Mouse (Mus musculus) heart, adult 2 months (tissue): ENCODE data around the gene Prickle1. TPM values are rescaled to one million over a fixed set of nuclear protein-coding genes. Genes with fewer than 3 reads are reported as not detected.
A peak's percentile ranks its signal among the peaks of the same experiment; 100 is the strongest.

ENCODE experiments used
- DNase-seq, 2 experiments: peaks; one replicate each; pipeline ENCODE4 v3.0.0; 2021
- H3K27ac ChIP-seq: fragments of 200-600 bp; 2 replicates; pipeline ENCODE4 v1.8.1; 2022
- H3K27me3 ChIP-seq: fragments of 200-500 bp; 2 replicates; pipeline ENCODE4 v1.6.1; 2012; ENCODE audit warnings: mild to moderate bottlenecking, low read length, inconsistent platforms, mixed read lengths; ENCODE audit not compliant: control insufficient read depth, insufficient read depth
- H3K36me3 ChIP-seq: fragments of 200-500 bp; 2 replicates; pipeline ENCODE4 v1.6.1; 2012; ENCODE audit warnings: low read length, inconsistent platforms; ENCODE audit not compliant: control insufficient read depth, insufficient read depth
- H3K4me1 ChIP-seq: fragments of 200-500 bp; 2 replicates; pipeline ENCODE4 v1.6.1; 2011; ENCODE audit warnings: low read length; ENCODE audit not compliant: control insufficient read depth, insufficient read depth
- H3K4me3 ChIP-seq: fragments of 200-600 bp; 2 replicates; pipeline ENCODE4 v1.8.1; 2022
- H3K79me2 ChIP-seq: fragments of 200-500 bp; replicated peaks from 2 replicates; pipeline ENCODE4 v1.6.1; 2012; ENCODE audit warnings: mild to moderate bottlenecking, inconsistent platforms, low read length, moderate library complexity, mixed read lengths; ENCODE audit not compliant: control insufficient read depth, insufficient read depth
- H3K9ac ChIP-seq: fragments of 200-500 bp; 2 replicates; pipeline ENCODE4 v1.6.1; 2012; ENCODE audit warnings: low read depth, mild to moderate bottlenecking, control low read depth, inconsistent platforms, low read length, mixed read lengths
- CTCF ChIP-seq: fragments of 200-600 bp; IDR thresholded peaks from 2 replicates; pipeline ENCODE4 v1.8.1; 2022; ENCODE audit warnings: antibody characterized with exemption, mild to moderate bottlenecking, moderate library complexity
- EP300 ChIP-seq: fragments of 200-500 bp; IDR thresholded peaks from 2 replicates; pipeline ENCODE4 v1.6.1; 2011; ENCODE audit warnings: low read depth, low read length, control low read depth; ENCODE audit not compliant: insufficient read depth
- POLR2A ChIP-seq: fragments of 200-500 bp; IDR thresholded peaks from 2 replicates; pipeline ENCODE4 v1.6.1; 2011; ENCODE audit warnings: mild to moderate bottlenecking, low read depth, low read length, control low read depth; ENCODE audit not compliant: insufficient read depth
- WGBS: fragments of 180-500 bp; shearing (Covaris S2); methylation state at CpG from one replicate; pipeline ENCODE4 v1.1.7; 2018; 5-methylcytosine and 5-hydroxymethylcytosine counted together
- intact Hi-C: fragments of 180-260 bp; cut with DNase I; formaldehyde crosslinking; loops from one replicate; pipeline ENCODE4 v1.15.1; 2025
- polyA plus RNA-seq: library from polyadenylated mRNA; depleted of rRNA; stranded (reverse); fragments of >200 nt; gene quantifications from 2 replicates; pipeline ENCODE4 v1.2.3, GENCODE M21; 2012
- total RNA-seq, 2 experiments: library from RNA; stranded (reverse); gene quantifications; 2 replicates each; pipeline ENCODE4 v1.2.3; 2021

The Prickle1 gene
- total and polyA plus RNA-seq, 3 experiments = 8.6 to 18.6 (median 11.2) TPM

GRCm38 (mm10) chr15:93568911-93569310 lies 26.8 kb downstream of the Prickle1 start:
- no peak overlapping the region for H3K27ac ChIP-seq
- 79% methylated on average over 3 of the region's 3 CpGs for WGBS
- H3K4me1 ChIP-seq = peaks cover 5% of the 10 kb centered on the region
- no peak for DNase-seq
- H3K79me2 ChIP-seq = peaks cover 2% of the 10 kb centered on the region
- intact Hi-C loops = no loop called here
- H3K27me3 ChIP-seq = no peaks in the 10 kb centered on the region
- H3K4me3 ChIP-seq = no peak overlapping the region
- H3K9ac ChIP-seq = no peak overlapping the region
- no peak for TF ChIP-seq EP300
- no peak for TF ChIP-seq CTCF
- TF ChIP-seq POLR2A = no peak
- no peaks in the 10 kb centered on the region; the same call in 1 of the 2 replicates for H3K36me3 ChIP-seq

- 42% methylated on average over 14 of the region's 14 CpGs for WGBS
- intact Hi-C loops = no loop called here
- H3K79me2 ChIP-seq = peaks cover 2% of the 10 kb centered on the region
- no peak overlapping the region for H3K27ac ChIP-seq
- no peaks in the 10 kb centered on the region for H3K27me3 ChIP-seq
- no peak overlapping the region for H3K9ac ChIP-seq
- H3K4me3 ChIP-seq = no peak overlapping the region; the same call in 1 of the 2 replicates
- peak; percentile 28 to 54 for DNase-seq
- TF ChIP-seq POLR2A (no peak), CTCF (no peak), EP300 (no peak)
- peaks cover 5% of the 10 kb centered on the region for H3K4me1 ChIP-seq
- H3K36me3 ChIP-seq = no peaks in the 10 kb centered on the region; the same call in 1 of the 2 replicates
Measured at GRCm38 (mm10) chr15:93567546-93568307, 28.0 kb downstream of the Prickle1 start.

- H3K27ac ChIP-seq = no peak overlapping the region
- no peak for DNase-seq
- no peak overlapping the region for H3K4me3 ChIP-seq
- no peaks in the 10 kb centered on the region for H3K27me3 ChIP-seq
- no peaks in the 10 kb centered on the region for H3K36me3 ChIP-seq
- no peak overlapping the region for H3K9ac ChIP-seq
- peaks cover 12% of the 10 kb centered on the region for H3K4me1 ChIP-seq
- H3K79me2 ChIP-seq = peaks cover 2% of the 10 kb centered on the region
- intact Hi-C loops = no loop called here
- no peak for TF ChIP-seq CTCF
- no peak for TF ChIP-seq POLR2A
- TF ChIP-seq EP300 = no peak
- 45% methylated on average over 5 of the region's 5 CpGs for WGBS
Measured at GRCm38 (mm10) chr15:93563491-93563890, 32.2 kb downstream of the Prickle1 start.

GRCm38 (mm10) chr15:93561540-93561939 lies 34.2 kb downstream of the Prickle1 start:
- 26% methylated on average over 6 of the region's 6 CpGs for WGBS
- peaks cover 7% of the 10 kb centered on the region for H3K4me1 ChIP-seq
- no peaks in the 10 kb centered on the region for H3K79me2 ChIP-seq
- H3K4me3 ChIP-seq = no peak overlapping the region
- H3K27ac ChIP-seq = no peak overlapping the region
- no peaks in the 10 kb centered on the region for H3K27me3 ChIP-seq
- TF ChIP-seq POLR2A (no peak), CTCF (no peak), EP300 (no peak)
- no peaks in the 10 kb centered on the region for H3K36me3 ChIP-seq
- H3K9ac ChIP-seq = no peak overlapping the region
- no peak for DNase-seq
- intact Hi-C loops = no loop called here

GRCm38 (mm10) chr15:93558421-93558820 lies 37.3 kb downstream of the Prickle1 start:
- no peak for DNase-seq
- peaks cover 9% of the 10 kb centered on the region for H3K4me1 ChIP-seq
- WGBS = 67% methylated on average over 12 of the region's 12 CpGs
- no peak overlapping the region for H3K4me3 ChIP-seq
- TF ChIP-seq CTCF = no peak
- H3K79me2 ChIP-seq = no peaks in the 10 kb centered on the region
- H3K9ac ChIP-seq = no peak overlapping the region
- H3K36me3 ChIP-seq = no peaks in the 10 kb centered on the region
- H3K27ac ChIP-seq = no peak overlapping the region
- intact Hi-C loops = loop anchor here (5.0 kb wide), 1 partner anchor 41 kb away; no protein-coding TSS in a partner anchor
- no peaks in the 10 kb centered on the region for H3K27me3 ChIP-seq

- Histone ChIP-seq H3K27me3 (no peaks in the 10 kb centered on the region), H3K9ac (no peak overlapping the region), H3K4me1 (peaks cover 3% of the 10 kb centered on the region; the same call in 1 of the 2 replicates), H3K27ac (no peak overlapping the region), H3K79me2 (peaks cover 4% of the 10 kb centered on the region; the same call in 1 of the 2 replicates), H3K4me3 (no peak overlapping the region), H3K36me3 (no peaks in the 10 kb centered on the region)
- WGBS = 50% methylated on average over 8 of the region's 8 CpGs
- TF ChIP-seq POLR2A (no peak), EP300 (no peak), CTCF (peak; percentile 21)
- no peak for DNase-seq
- intact Hi-C loops = loop anchor here (5.0 kb wide), 1 partner anchor 38 kb away; no protein-coding TSS in a partner anchor
Measured at GRCm38 (mm10) chr15:93555719-93556118, 40.0 kb downstream of the Prickle1 start.
